Mouse (Mus musculus): ENCODE data around the gene Mrtfb. TPM values are rescaled to one million over a fixed set of nuclear protein-coding genes. Genes with fewer than 3 reads are reported as not detected.
A peak's percentile ranks its signal among the peaks of the same experiment; 100 is the strongest.
"Not testable (repeated sequence)": the region's sequence is repeated elsewhere in the genome, so short reads cannot be mapped to it uniquely, and the experiment has no call there.

Gene Mrtfb
- polyA plus RNA-seq, 1 experiment from 2014 or later, result 32.5 TPM

DNA sequence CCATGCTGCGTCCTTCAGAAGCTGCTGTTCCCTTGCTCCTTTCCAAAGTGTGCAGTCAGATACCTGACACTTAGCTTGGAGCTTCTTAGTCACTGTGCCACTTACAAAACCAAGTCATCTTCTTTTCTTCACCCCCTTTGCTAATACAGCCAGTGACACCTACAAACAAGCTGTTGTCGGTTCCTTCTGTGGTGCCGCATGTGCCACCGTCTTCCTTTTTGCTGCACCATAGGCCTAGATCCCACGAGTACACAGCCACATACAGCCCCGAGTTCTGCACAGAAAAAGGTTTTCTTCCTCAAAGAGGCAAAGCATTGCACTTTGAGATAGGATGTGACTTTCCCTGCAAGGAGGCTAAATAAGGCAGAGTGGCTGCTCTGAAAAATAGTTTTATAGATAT is 83.2 kb downstream of the Mrtfb start:
- Histone ChIP-seq H3K9me3 (ENCODE audit: control insufficient read depth, low read length) (no peaks in the 10 kb centered on the region), H3K4me3 (ENCODE audit: low read depth, low read length) (no peak overlapping the region), H3K9ac (ENCODE audit: low read length) (no peak overlapping the region), H3K4me1 (ENCODE audit: control insufficient read depth, insufficient read depth, low read length) (no peaks in the 10 kb centered on the region), H3K4me2 (ENCODE audit: low read depth, severe bottlenecking) (no peak overlapping the region), H3K27ac (replicated peaks; ENCODE audit: low read depth, low read length) (no peak overlapping the region), H3K36me3 (ENCODE audit: control insufficient read depth, insufficient read depth, low read length) (no peaks in the 10 kb centered on the region), H3K27me3 (ENCODE audit: control insufficient read depth, insufficient read depth, low read length) (no peaks in the 10 kb centered on the region)
- 90% methylated on average over 6 of the region's 6 CpGs for WGBS
- ATAC-seq (ENCODE audit: insufficient number of reproducible peaks, low FRiP score, low TSS enrichment, low read depth), result no peak
- no peak for DNase-seq (ENCODE audit: low spot score)

DNA sequence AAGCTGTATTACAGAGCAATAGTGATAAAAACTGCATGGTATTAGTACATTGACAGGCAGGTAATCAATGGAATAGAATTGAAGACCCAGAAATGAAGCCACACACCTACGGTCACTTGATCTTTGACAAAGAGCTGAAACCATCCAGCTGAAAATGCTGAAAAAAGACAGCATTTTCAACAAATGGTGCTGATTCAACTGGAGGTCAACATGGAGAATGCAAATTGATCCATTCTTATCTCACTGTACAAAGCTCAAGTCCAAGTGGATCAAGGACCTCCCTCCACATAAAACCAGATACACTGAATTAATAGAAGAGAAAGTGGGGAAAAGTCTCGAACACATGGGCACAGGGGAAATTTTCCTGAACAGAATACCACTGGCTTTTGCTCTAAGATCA is 89.5 kb downstream of the Mrtfb start:
- not testable (repeated sequence) for H3K9ac ChIP-seq (ENCODE audit: low read length); H3K4me1 ChIP-seq (ENCODE audit: control insufficient read depth, insufficient read depth, low read length); H3K36me3 ChIP-seq (ENCODE audit: control insufficient read depth, insufficient read depth, low read length); H3K4me2 ChIP-seq (ENCODE audit: low read depth, severe bottlenecking); H3K4me3 ChIP-seq (ENCODE audit: low read depth, low read length); ATAC-seq (ENCODE audit: insufficient number of reproducible peaks, low FRiP score, low TSS enrichment, low read depth); H3K27me3 ChIP-seq (ENCODE audit: control insufficient read depth, insufficient read depth, low read length); H3K27ac ChIP-seq (replicated peaks; ENCODE audit: low read depth, low read length); H3K9me3 ChIP-seq (ENCODE audit: control insufficient read depth, low read length); DNase-seq (ENCODE audit: low spot score)
- WGBS, result 95% methylated on average over 2 of the region's 2 CpGs

- no peak overlapping the region for H3K9ac ChIP-seq (ENCODE audit: low read length)
- no peak overlapping the region for H3K4me2 ChIP-seq (ENCODE audit: low read depth, severe bottlenecking)
- no peaks in the 10 kb centered on the region for H3K36me3 ChIP-seq (ENCODE audit: control insufficient read depth, insufficient read depth, low read length)
- no peaks in the 10 kb centered on the region for H3K9me3 ChIP-seq (ENCODE audit: control insufficient read depth, low read length)
- no peak overlapping the region for H3K27ac ChIP-seq (replicated peaks; ENCODE audit: low read depth, low read length)
- no peaks in the 10 kb centered on the region for H3K27me3 ChIP-seq (ENCODE audit: control insufficient read depth, insufficient read depth, low read length)
- H3K4me1 ChIP-seq (ENCODE audit: control insufficient read depth, insufficient read depth, low read length), result no peaks in the 10 kb centered on the region
- no peak for ATAC-seq (ENCODE audit: insufficient number of reproducible peaks, low FRiP score, low TSS enrichment, low read depth)
- DNase-seq (ENCODE audit: low spot score), result no peak
- 87% methylated on average over 4 of the region's 4 CpGs for WGBS
- no peak overlapping the region for H3K4me3 ChIP-seq (ENCODE audit: low read depth, low read length)
Observed at GRCm38 (mm10) chr16:13350729-13351128, 94.4 kb downstream of the Mrtfb start.

DNA sequence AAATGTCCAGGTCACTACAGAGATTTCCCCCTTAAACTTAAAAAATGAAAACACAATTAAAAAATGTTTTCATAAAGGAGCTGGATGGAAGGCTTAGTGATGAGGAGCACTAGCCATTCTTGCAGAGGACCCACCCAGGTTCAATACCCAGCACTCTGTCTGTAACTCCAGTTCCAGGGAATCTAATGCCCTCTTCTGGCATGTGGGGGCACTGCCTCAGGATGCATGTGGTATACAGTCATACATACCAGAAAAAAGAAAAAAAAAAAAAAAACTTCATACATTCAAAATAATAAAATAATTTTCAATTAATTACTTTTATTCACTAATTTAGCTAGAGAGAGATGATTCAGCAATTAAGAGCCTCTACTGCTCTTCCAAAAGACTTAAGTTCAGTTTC is 95.0 kb downstream of the Mrtfb start:
- H3K9ac ChIP-seq (ENCODE audit: low read length), result no peak overlapping the region
- H3K4me2 ChIP-seq (ENCODE audit: low read depth, severe bottlenecking), result no peak overlapping the region
- no peak overlapping the region for H3K4me3 ChIP-seq (ENCODE audit: low read depth, low read length)
- H3K4me1 ChIP-seq (ENCODE audit: control insufficient read depth, insufficient read depth, low read length), result no peaks in the 10 kb centered on the region
- H3K27ac ChIP-seq (replicated peaks; ENCODE audit: low read depth, low read length), result no peak overlapping the region
- H3K9me3 ChIP-seq (ENCODE audit: control insufficient read depth, low read length), result no peaks in the 10 kb centered on the region
- H3K36me3 ChIP-seq (ENCODE audit: control insufficient read depth, insufficient read depth, low read length), result no peaks in the 10 kb centered on the region
- H3K27me3 ChIP-seq (ENCODE audit: control insufficient read depth, insufficient read depth, low read length), result no peaks in the 10 kb centered on the region
- DNase-seq (ENCODE audit: low spot score) (no peak), ATAC-seq (ENCODE audit: insufficient number of reproducible peaks, low FRiP score, low TSS enrichment, low read depth) (no peak)

DNA sequence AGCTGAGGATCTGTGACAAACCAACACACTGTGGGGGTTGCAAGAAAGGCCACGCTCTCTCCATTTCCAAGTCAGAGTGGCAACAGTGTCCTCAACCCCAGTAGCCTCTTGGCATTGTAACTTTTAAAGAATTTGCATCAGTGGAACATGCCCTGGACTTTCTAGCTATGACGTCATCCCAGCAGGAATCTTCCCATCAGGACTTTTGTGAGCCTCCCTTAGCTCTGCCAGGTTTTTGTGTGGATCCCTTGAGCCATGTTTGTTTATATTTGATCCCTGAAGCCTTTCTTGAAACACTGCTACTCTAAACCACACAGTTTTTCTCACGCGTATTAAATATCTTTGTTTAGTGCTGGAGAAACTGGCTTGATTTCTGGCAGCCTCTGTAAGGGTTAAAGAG is 97.6 kb downstream of the Mrtfb start:
- no peak for ATAC-seq (ENCODE audit: insufficient number of reproducible peaks, low FRiP score, low TSS enrichment, low read depth)
- peaks cover 2% of the 10 kb centered on the region; the same call in 1 of the 2 replicates for H3K4me1 ChIP-seq (ENCODE audit: control insufficient read depth, insufficient read depth, low read length)

DNA sequence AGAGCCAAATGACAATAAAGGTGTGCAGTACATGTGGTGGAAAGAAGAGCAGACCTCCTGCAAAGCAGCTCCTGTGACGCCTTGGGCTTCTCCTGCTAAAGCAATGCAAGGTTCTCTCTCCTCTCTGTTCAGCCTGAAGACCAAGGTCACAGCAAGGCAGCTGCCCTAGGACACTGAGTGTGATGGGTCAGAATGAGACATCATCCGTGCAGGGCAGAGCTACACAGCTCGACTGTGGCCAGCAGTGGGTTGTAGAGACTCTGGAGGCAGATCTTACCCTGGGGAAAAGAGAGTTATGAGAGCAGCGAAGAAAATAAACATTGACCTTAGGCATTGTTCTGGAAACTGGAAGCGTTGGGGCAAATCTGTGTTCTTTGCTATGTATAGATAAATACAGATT is 98.2 kb downstream of the Mrtfb start:
- no peak overlapping the region for H3K27ac ChIP-seq (replicated peaks; ENCODE audit: low read depth, low read length)
- H3K27me3 ChIP-seq (ENCODE audit: control insufficient read depth, insufficient read depth, low read length), result no peaks in the 10 kb centered on the region
- DNase-seq (ENCODE audit: low spot score), result no peak
- H3K36me3 ChIP-seq (ENCODE audit: control insufficient read depth, insufficient read depth, low read length), result no peaks in the 10 kb centered on the region
- no peak overlapping the region for H3K9ac ChIP-seq (ENCODE audit: low read length)
- ATAC-seq (ENCODE audit: insufficient number of reproducible peaks, low FRiP score, low TSS enrichment, low read depth), result no peak
- H3K9me3 ChIP-seq (ENCODE audit: control insufficient read depth, low read length), result no peaks in the 10 kb centered on the region
- no peak overlapping the region for H3K4me3 ChIP-seq (ENCODE audit: low read depth, low read length)
- no peak overlapping the region for H3K4me2 ChIP-seq (ENCODE audit: low read depth, severe bottlenecking)
- WGBS, result 86% methylated on average over 5 of the region's 5 CpGs
- peaks cover 2% of the 10 kb centered on the region; the same call in 1 of the 2 replicates for H3K4me1 ChIP-seq (ENCODE audit: control insufficient read depth, insufficient read depth, low read length)

More for the DNA sequence above, 97.6 kb downstream of the Mrtfb start:
- Histone ChIP-seq H3K36me3 (ENCODE audit: control insufficient read depth, insufficient read depth, low read length) (no peaks in the 10 kb centered on the region), H3K9me3 (ENCODE audit: control insufficient read depth, low read length) (no peaks in the 10 kb centered on the region), H3K9ac (ENCODE audit: low read length) (no peak overlapping the region), H3K27me3 (ENCODE audit: control insufficient read depth, insufficient read depth, low read length) (no peaks in the 10 kb centered on the region), H3K4me3 (ENCODE audit: low read depth, low read length) (no peak overlapping the region), H3K27ac (replicated peaks; ENCODE audit: low read depth, low read length) (no peak overlapping the region), H3K4me2 (ENCODE audit: low read depth, severe bottlenecking) (no peak overlapping the region)
- 81% methylated on average over 4 of the region's 4 CpGs for WGBS
- DNase-seq (ENCODE audit: low spot score), result no peak

DNA sequence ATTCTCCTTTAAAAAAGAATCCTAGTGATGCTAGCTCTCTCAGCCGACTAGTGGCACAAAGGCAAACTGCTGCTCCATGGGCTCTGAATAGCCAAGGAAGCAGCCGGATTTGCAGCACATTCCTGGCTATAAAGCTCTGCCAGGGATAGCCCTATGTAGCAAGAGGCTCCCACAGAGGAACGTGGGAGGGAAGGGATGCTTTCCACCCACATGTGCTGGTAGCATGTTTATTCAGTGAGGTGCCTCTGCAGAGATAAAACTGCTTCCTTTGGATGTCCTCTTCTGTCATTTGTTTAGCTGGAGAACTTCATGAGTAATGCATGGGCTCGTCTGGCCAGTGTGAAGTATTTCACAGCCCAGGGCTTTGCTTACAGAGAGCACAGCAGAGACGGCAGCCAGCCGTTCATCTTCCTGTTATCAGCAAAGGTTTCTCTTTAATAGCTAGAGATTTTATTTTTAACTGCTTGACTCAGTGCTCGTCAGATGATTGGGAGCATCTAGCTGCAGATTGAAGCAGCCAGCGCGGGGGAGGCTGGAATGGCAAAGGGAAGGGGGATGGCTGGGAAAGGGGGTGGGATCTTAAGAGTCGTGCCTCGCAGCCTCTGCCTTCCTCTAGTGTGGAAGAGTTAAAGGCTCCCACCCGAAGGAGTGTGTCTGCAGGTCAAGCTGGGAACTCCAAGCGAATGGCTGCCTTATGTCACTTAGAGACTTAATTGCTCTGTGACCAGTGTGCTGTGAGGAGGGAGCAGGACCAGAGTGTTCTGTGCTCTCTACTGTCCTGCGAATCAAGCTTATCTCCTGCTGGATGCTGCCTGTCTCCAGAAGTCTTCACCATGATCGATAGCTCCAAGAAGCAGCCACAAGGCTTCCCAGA is 101.8 kb downstream of the Mrtfb start:
- Histone ChIP-seq H3K4me2 (ENCODE audit: low read depth, severe bottlenecking) (peak overlapping the region; percentile 20; the same call in 1 of the 2 replicates), H3K4me1 (ENCODE audit: control insufficient read depth, insufficient read depth, low read length) (peaks cover 2% of the 10 kb centered on the region; the same call in 1 of the 2 replicates), H3K27ac (replicated peaks; ENCODE audit: low read depth, low read length) (no peak overlapping the region), H3K27me3 (ENCODE audit: control insufficient read depth, insufficient read depth, low read length) (no peaks in the 10 kb centered on the region), H3K9me3 (ENCODE audit: control insufficient read depth, low read length) (no peaks in the 10 kb centered on the region), H3K9ac (ENCODE audit: low read length) (no peak overlapping the region), H3K36me3 (ENCODE audit: control insufficient read depth, insufficient read depth, low read length) (no peaks in the 10 kb centered on the region), H3K4me3 (ENCODE audit: low read depth, low read length) (no peak overlapping the region)
- ATAC-seq (ENCODE audit: insufficient number of reproducible peaks, low FRiP score, low TSS enrichment, low read depth), result peak; percentile 60; the same call in 1 of the 2 replicates
- WGBS, result 9% methylated on average over 15 of the region's 15 CpGs
- DNase-seq (ENCODE audit: low spot score), result peak; percentile 64

DNA sequence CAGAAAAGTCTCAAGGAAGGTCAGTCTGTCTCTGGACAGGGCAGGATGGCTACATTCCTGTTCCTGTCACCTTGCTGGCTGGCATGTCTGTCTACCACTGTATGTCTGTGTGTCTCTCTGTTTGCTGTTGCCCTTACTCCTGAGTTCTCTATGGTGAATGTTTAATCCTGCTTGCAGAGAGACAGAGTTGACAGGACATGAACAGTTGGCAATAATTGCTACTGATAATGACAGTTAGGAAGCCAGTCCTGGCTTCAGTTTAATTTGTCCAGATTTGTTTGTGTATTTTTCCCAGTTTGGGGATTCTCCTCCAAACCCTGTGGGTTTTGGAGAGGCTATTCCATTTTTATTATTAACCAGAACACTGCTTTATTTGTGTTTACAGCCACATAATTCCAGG is 102.5 kb downstream of the Mrtfb start:
- Histone ChIP-seq H3K27ac (replicated peaks; ENCODE audit: low read depth, low read length) (no peak overlapping the region), H3K4me1 (ENCODE audit: control insufficient read depth, insufficient read depth, low read length) (peaks cover 2% of the 10 kb centered on the region; the same call in 1 of the 2 replicates), H3K9me3 (ENCODE audit: control insufficient read depth, low read length) (no peaks in the 10 kb centered on the region), H3K9ac (ENCODE audit: low read length) (no peak overlapping the region), H3K27me3 (ENCODE audit: control insufficient read depth, insufficient read depth, low read length) (no peaks in the 10 kb centered on the region), H3K4me3 (ENCODE audit: low read depth, low read length) (no peak overlapping the region), H3K36me3 (ENCODE audit: control insufficient read depth, insufficient read depth, low read length) (no peaks in the 10 kb centered on the region), H3K4me2 (ENCODE audit: low read depth, severe bottlenecking) (no peak overlapping the region)
- DNase-seq (ENCODE audit: low spot score) (no peak), ATAC-seq (ENCODE audit: insufficient number of reproducible peaks, low FRiP score, low TSS enrichment, low read depth) (no peak)
